Mouse (Mus musculus): ENCODE measurements at regions not wholly inside any gene's neighbourhood (a gene's known extent, or its start where the extent isn't known, plus 50 kb on each side); places are given as distances from the start of the nearest gene placed in this dataset.
"Not testable (repeated sequence)": the region's sequence is repeated elsewhere in the genome, so short reads cannot be mapped to it uniquely, and the experiment has no call there.

GRCm38 (mm10) chrX:103012298-103013243 lies 84.4 kb downstream of the 1700018G05Rik start:
- not testable (repeated sequence) for TF ChIP-seq CTCF (conservative IDR thresholded peaks at IDR 0.05; ENCODE audit: low read length); POU5F1 (IDR thresholded peaks at IDR 0.05; ENCODE audit: borderline replicate concordance, low read length); NANOG (IDR thresholded peaks at IDR 0.05; ENCODE audit: borderline replicate concordance, low read length)

Measured in E14TG2a.4 (cell line).